Mouse (Mus musculus): ENCODE measurements around the gene Six2. TPM values are rescaled to one million over a fixed set of nuclear protein-coding genes. Genes with fewer than 3 reads are reported as not detected.

The Six2 gene
- total and polyA plus RNA-seq, 2 experiments: not detected

GRCm38 (mm10) chr17:85688911-85689806, 1.1 kb upstream of the Six2 start:
- Histone ChIP-seq H3K27ac (replicated peaks; ENCODE audit: insufficient read depth, low read depth, low read length) (no peak overlapping the region), H3K4me3 (ENCODE audit: insufficient read depth, low read depth, low read length) (no peak overlapping the region), H3K4me1 (ENCODE audit: control insufficient read depth, insufficient read depth, low read length) (no peaks in the 10 kb centered on the region), H3K79me2 (ENCODE audit: control insufficient read depth, insufficient read depth, low read length) (no peaks in the 10 kb centered on the region), H3K36me3 (ENCODE audit: control insufficient read depth, insufficient read depth, low read length) (no peaks in the 10 kb centered on the region), H3K27me3 (ENCODE audit: control insufficient read depth, insufficient read depth, low read length) (peaks cover 39% of the 10 kb centered on the region), H3K9ac (ENCODE audit: low read depth, low read length) (no peak overlapping the region)
- DNase-seq (ENCODE audit: extremely low read depth, low read depth, low spot score): no peak
- TF ChIP-seq POLR2A (IDR thresholded peaks at IDR 0.05; ENCODE audit: extremely low read depth, insufficient read depth, low read length) (no peak), CTCF (IDR thresholded peaks at IDR 0.05; ENCODE audit: low read depth, low read length) (no peak)
- WGBS: 3% methylated on average over 35 of the region's 35 CpGs

- no peak for TF ChIP-seq CTCF (IDR thresholded peaks at IDR 0.05; ENCODE audit: low read depth, low read length)
- no peak for TF ChIP-seq POLR2A (IDR thresholded peaks at IDR 0.05; ENCODE audit: extremely low read depth, insufficient read depth, low read length)
- Histone ChIP-seq H3K27me3 (ENCODE audit: control insufficient read depth, insufficient read depth, low read length) (peaks cover 43% of the 10 kb centered on the region), H3K79me2 (ENCODE audit: control insufficient read depth, insufficient read depth, low read length) (no peaks in the 10 kb centered on the region), H3K4me3 (ENCODE audit: insufficient read depth, low read depth, low read length) (peak overlapping the region; percentile 32; the same call in 1 of the 2 replicates), H3K36me3 (ENCODE audit: control insufficient read depth, insufficient read depth, low read length) (no peaks in the 10 kb centered on the region), H3K9ac (ENCODE audit: low read depth, low read length) (no peak overlapping the region), H3K27ac (replicated peaks; ENCODE audit: insufficient read depth, low read depth, low read length) (no peak overlapping the region), H3K4me1 (ENCODE audit: control insufficient read depth, insufficient read depth, low read length) (no peaks in the 10 kb centered on the region)
- no peak for DNase-seq (ENCODE audit: extremely low read depth, low read depth, low spot score)
- WGBS: 5% methylated on average over 109 of the region's 109 CpGs
These were observed 446 bp downstream of the Six2 start for GRCm38 (mm10) chr17:85687421-85688235.

- Histone ChIP-seq H3K36me3 (ENCODE audit: control insufficient read depth, insufficient read depth, low read length) (no peaks in the 10 kb centered on the region), H3K4me3 (ENCODE audit: insufficient read depth, low read depth, low read length) (no peak overlapping the region), H3K27ac (replicated peaks; ENCODE audit: insufficient read depth, low read depth, low read length) (no peak overlapping the region), H3K4me1 (ENCODE audit: control insufficient read depth, insufficient read depth, low read length) (no peaks in the 10 kb centered on the region), H3K79me2 (ENCODE audit: control insufficient read depth, insufficient read depth, low read length) (no peaks in the 10 kb centered on the region), H3K9ac (ENCODE audit: low read depth, low read length) (no peak overlapping the region), H3K27me3 (ENCODE audit: control insufficient read depth, insufficient read depth, low read length) (peaks cover 41% of the 10 kb centered on the region)
- TF ChIP-seq POLR2A (IDR thresholded peaks at IDR 0.05; ENCODE audit: extremely low read depth, insufficient read depth, low read length) (no peak), CTCF (IDR thresholded peaks at IDR 0.05; ENCODE audit: low read depth, low read length) (no peak)
- no peak for DNase-seq (ENCODE audit: extremely low read depth, low read depth, low spot score)
- WGBS: 5% methylated on average over 42 of the region's 42 CpGs
These were observed 1.3 kb downstream of the Six2 start for GRCm38 (mm10) chr17:85686476-85687420.

GRCm38 (mm10) chr17:85685689-85686281, 2.3 kb downstream of the Six2 start:
- Histone ChIP-seq H3K9ac (ENCODE audit: low read depth, low read length) (no peak overlapping the region), H3K36me3 (ENCODE audit: control insufficient read depth, insufficient read depth, low read length) (no peaks in the 10 kb centered on the region), H3K79me2 (ENCODE audit: control insufficient read depth, insufficient read depth, low read length) (no peaks in the 10 kb centered on the region), H3K4me3 (ENCODE audit: insufficient read depth, low read depth, low read length) (no peak overlapping the region), H3K27me3 (ENCODE audit: control insufficient read depth, insufficient read depth, low read length) (peaks cover 43% of the 10 kb centered on the region), H3K27ac (replicated peaks; ENCODE audit: insufficient read depth, low read depth, low read length) (no peak overlapping the region), H3K4me1 (ENCODE audit: control insufficient read depth, insufficient read depth, low read length) (no peaks in the 10 kb centered on the region)
- DNase-seq (ENCODE audit: extremely low read depth, low read depth, low spot score): no peak
- WGBS: 10% methylated on average over 11 of the region's 11 CpGs
- TF ChIP-seq POLR2A (IDR thresholded peaks at IDR 0.05; ENCODE audit: extremely low read depth, insufficient read depth, low read length) (no peak), CTCF (IDR thresholded peaks at IDR 0.05; ENCODE audit: low read depth, low read length) (no peak)

Data from liver, adult 2 months (tissue).